Comparison of ENCODE assay signal across 7 mouse cellular contexts in the genomic region with DNA sequence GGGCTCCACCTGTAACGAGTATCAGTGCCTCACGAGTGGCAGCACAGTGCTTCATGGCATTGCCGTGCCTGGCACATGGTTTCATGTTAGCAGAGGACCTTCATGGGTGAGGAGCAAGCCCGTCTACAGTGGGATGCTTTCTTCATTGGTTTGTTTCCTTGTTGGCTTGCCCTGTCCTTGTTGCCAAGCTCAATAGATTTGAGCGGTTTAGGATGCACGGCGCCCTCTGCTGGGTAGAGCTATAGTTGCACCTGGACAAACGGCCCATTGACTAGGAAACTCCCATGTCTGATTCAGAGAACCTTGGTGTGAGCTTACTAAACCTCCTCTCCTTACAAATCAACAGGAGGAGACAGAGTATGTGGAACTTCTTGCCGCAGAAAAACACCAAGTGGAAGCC. TPM values are rescaled to one million over a fixed set of nuclear protein-coding genes. Genes with fewer than 3 reads are reported as not detected.
A peak's percentile ranks its signal among the peaks of the same experiment; 100 is the strongest.
DNase-seq lines count a peak whose midpoint lies in the region; ATAC-seq lines count a peak whose summit lies in the region.

No protein-coding gene starts in this region.

- ATAC-seq in CD4-positive, CD25-positive, alpha-beta regulatory T cell, adult 4 months, result peak; percentile 24
- peak; percentile 54 for ATAC-seq in granulocyte monocyte progenitor cell, adult 5-6 weeks (replicated peaks; ENCODE audit: poor library complexity, severe bottlenecking)
- ATAC-seq in megakaryocyte-erythroid progenitor cell, adult 5-6 weeks (replicated peaks; ENCODE audit: low FRiP score, low TSS enrichment, poor library complexity, severe bottlenecking), result peak; percentile 42; the same call in 1 of the 2 replicates

- DNase-seq in MN1 (ENCODE audit: low spot score), result peak; percentile 80
- peak; percentile 69 for DNase-seq in cerebellum, adult 9-11 months
- peak; percentile 70 to 73 for DNase-seq in layer of hippocampus, postnatal 14 days (ENCODE audit: low spot score in 2 of 2)
- peak; percentile 60 to 74 for DNase-seq in spleen, postnatal 14 days (ENCODE audit: low spot score in 2 of 2)

RNA-seq across cellular contexts. Expression of a gene that starts 4.4 kb away (rescaled TPM):
- 10 to 100 TPM; 26.8 to 32.8 TPM for polyA plus RNA-seq in CD4-positive, CD25-positive, alpha-beta regulatory T cell, adult 4 months (2017; shearing (Covaris generic))
- total RNA-seq in granulocyte monocyte progenitor cell, adult 5-6 weeks (2014; fragmentation: Nextera tagmentation), result 6.0 and 12.3 TPM in 2 replicates
- 6.9 and 15.3 TPM in 2 replicates for total RNA-seq in granulocyte monocyte progenitor cell, adult 5-6 weeks (2017)
- total RNA-seq in layer of hippocampus, postnatal 14 days (2021), result 10 to 100 TPM; 47.1 to 49.9 TPM
- total RNA-seq in megakaryocyte-erythroid progenitor cell, adult 5-6 weeks (2014; fragmentation: Nextera tagmentation), result 12.7 and 14.0 TPM in 2 replicates
- 4.2 and 8.1 TPM in 2 replicates for total RNA-seq in megakaryocyte-erythroid progenitor cell, adult 5-6 weeks (2017)

RNA-seq across cellular contexts. Expression of a gene that starts 4.4 kb away (rescaled TPM):
- polyA plus RNA-seq in CD4-positive, CD25-positive, alpha-beta regulatory T cell, adult 4 months (2017; shearing (Covaris generic)), result 10 to 100 TPM; 23.6 to 27.6 TPM
- 11.5 and 12.4 TPM in 2 replicates for total RNA-seq in granulocyte monocyte progenitor cell, adult 5-6 weeks (2014; fragmentation: Nextera tagmentation)
- total RNA-seq in granulocyte monocyte progenitor cell, adult 5-6 weeks (2017), result 17.3 and 20.9 TPM in 2 replicates
- total RNA-seq in layer of hippocampus, postnatal 14 days (2021), result 10 to 100 TPM; 29.3 to 31.1 TPM
- total RNA-seq in megakaryocyte-erythroid progenitor cell, adult 5-6 weeks (2014; fragmentation: Nextera tagmentation), result 19.3 and 20.2 TPM in 2 replicates
- 19.0 and 23.1 TPM in 2 replicates for total RNA-seq in megakaryocyte-erythroid progenitor cell, adult 5-6 weeks (2017)

RNA-seq across cellular contexts. Expression of a gene that starts 38.4 kb away (rescaled TPM):
- under 1 TPM in 1 of 2 experiments, not detected in 1; 0.12 TPM for polyA plus RNA-seq in CD4-positive, CD25-positive, alpha-beta regulatory T cell, adult 4 months (2017; shearing (Covaris generic))
- not detected in 2 replicates for total RNA-seq in granulocyte monocyte progenitor cell, adult 5-6 weeks (2014; fragmentation: Nextera tagmentation)
- not detected in 2 replicates for total RNA-seq in granulocyte monocyte progenitor cell, adult 5-6 weeks (2017)
- total RNA-seq in layer of hippocampus, postnatal 14 days (2021), result 1 to 10 TPM; 1.5 to 1.6 TPM
- not detected in 2 replicates for total RNA-seq in megakaryocyte-erythroid progenitor cell, adult 5-6 weeks (2014; fragmentation: Nextera tagmentation)
- not detected in 2 replicates for total RNA-seq in megakaryocyte-erythroid progenitor cell, adult 5-6 weeks (2017)

RNA-seq across cellular contexts. Expression of a gene that starts 46.2 kb away (rescaled TPM):
- 10 to 100 TPM; 31.5 to 46.6 TPM for polyA plus RNA-seq in CD4-positive, CD25-positive, alpha-beta regulatory T cell, adult 4 months (2017; shearing (Covaris generic))
- total RNA-seq in granulocyte monocyte progenitor cell, adult 5-6 weeks (2014; fragmentation: Nextera tagmentation), result 277 and 291 TPM in 2 replicates
- 200 and 242 TPM in 2 replicates for total RNA-seq in granulocyte monocyte progenitor cell, adult 5-6 weeks (2017)
- total RNA-seq in layer of hippocampus, postnatal 14 days (2021), result 10 to 100 TPM; 64.8 to 71.4 TPM
- 260 and 273 TPM in 2 replicates for total RNA-seq in megakaryocyte-erythroid progenitor cell, adult 5-6 weeks (2014; fragmentation: Nextera tagmentation)
- total RNA-seq in megakaryocyte-erythroid progenitor cell, adult 5-6 weeks (2017), result 139 and 212 TPM in 2 replicates

Comparison
In these comparisons a context has a peak if more than half of its experiments do, and no peak if none do; other contexts are left out.
1. Peak in every context shown above with its lines: DNase-seq and ATAC-seq.